Mouse (Mus musculus) lung, adult 2 months (tissue): ENCODE results near the gene Gsdma.

ENCODE experiments used
- CTCF ChIP-seq: fragments of 200-500 bp; IDR thresholded peaks from 2 replicates; pipeline ENCODE4 v1.5.1; 2011; ENCODE audit warnings: mild to moderate bottlenecking, low read length, control low read depth; ENCODE audit not compliant: insufficient read depth
- POLR2A ChIP-seq: fragments of 200-500 bp; IDR thresholded peaks from 2 replicates; pipeline ENCODE4 v1.6.1; 2011; ENCODE audit warnings: low read depth, mild to moderate bottlenecking, control low read depth, low read length, borderline replicate concordance; ENCODE audit errors: extremely low read depth

DNA sequence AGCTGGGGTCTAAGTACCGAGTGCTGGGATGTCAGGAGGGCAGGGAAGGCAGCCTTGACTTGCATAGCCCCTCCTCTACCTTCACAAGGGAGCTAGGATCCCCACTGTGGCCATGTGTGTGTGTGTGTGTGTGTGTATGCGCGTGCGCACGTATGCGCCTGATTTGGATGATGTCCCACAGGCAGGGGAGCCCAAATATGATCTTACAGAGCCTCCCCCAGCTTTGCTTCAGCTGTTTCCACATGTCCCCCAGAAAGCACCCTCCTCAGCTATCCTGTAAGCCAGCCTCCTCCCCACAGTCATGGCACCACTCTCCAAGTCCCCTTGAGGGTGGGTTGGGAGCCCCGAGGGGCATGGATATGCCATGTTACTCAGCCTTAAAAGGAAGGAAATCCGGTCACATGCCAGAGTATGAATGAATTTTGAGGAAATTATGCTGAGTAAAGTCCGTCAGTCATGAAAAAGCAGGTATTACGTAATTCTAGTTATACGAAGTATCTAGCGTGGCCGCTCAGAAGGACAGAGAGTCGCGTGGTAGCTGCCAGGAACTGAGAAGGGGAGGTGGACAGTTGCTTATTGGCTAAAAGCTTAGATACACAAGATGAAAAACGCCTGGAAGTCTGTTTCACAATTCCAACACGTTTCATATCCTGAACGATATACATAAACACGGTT lies 44.3 kb downstream of the Gsdma start:
- TF ChIP-seq POLR2A (no peak), CTCF (no peak)
